Mouse (Mus musculus) hindbrain, postnatal 0 days (tissue): Measurements from ENCODE around the gene Stk4. TPM values are rescaled to one million over a fixed set of nuclear protein-coding genes. Genes with fewer than 3 reads are reported as not detected.

Experiments used
- ATAC-seq: fragments of 200-750 bp; cut with Nextera tagmentation; 2 replicates; pipeline ENCODE4 v1.8.0; 2017; ENCODE audit warnings: mild to moderate bottlenecking, moderate TSS enrichment, moderate library complexity
- DNase-seq: peaks from one replicate; pipeline ENCODE4 v3.0.0-alpha.2; 2015; ENCODE audit warnings: low spot score
- H3K27ac ChIP-seq: fragments of 300-500 bp; sonication (generic); 2 replicates; pipeline ENCODE4 v1.5.1; 2014; ENCODE audit warnings: mild to moderate bottlenecking
- H3K27me3 ChIP-seq: fragments of 300-500 bp; sonication (generic); 2 replicates; pipeline ENCODE4 v1.6.1; 2014; ENCODE audit warnings: low read length, mixed read lengths; ENCODE audit not compliant: insufficient read depth
- H3K36me3 ChIP-seq: fragments of 300-500 bp; sonication (generic); 2 replicates; pipeline ENCODE4 v1.6.1; 2014; ENCODE audit warnings: low read length, mixed read lengths; ENCODE audit not compliant: insufficient read depth
- H3K4me1 ChIP-seq: fragments of 300-500 bp; sonication (generic); 2 replicates; pipeline ENCODE4 v1.6.1; 2014; ENCODE audit warnings: antibody characterized with exemption, low read length, mixed read lengths; ENCODE audit not compliant: insufficient read depth
- H3K4me2 ChIP-seq: fragments of 300-500 bp; sonication (generic); 2 replicates; pipeline ENCODE4 v1.6.1; 2014; ENCODE audit warnings: low read depth, mild to moderate bottlenecking, low read length, moderate library complexity, mixed read lengths
- H3K4me3 ChIP-seq: fragments of 300-500 bp; sonication (generic); 2 replicates; pipeline ENCODE4 v1.5.1; 2014; ENCODE audit warnings: low read length
- H3K9ac ChIP-seq: fragments of 300-500 bp; sonication (generic); replicated peaks from 2 replicates; pipeline ENCODE4 v1.6.1; 2014; ENCODE audit warnings: mild to moderate bottlenecking, low read length, moderate library complexity, mixed read lengths
- H3K9me3 ChIP-seq: fragments of 300-500 bp; sonication (generic); 2 replicates; pipeline ENCODE4 v1.6.1; 2016; ENCODE audit warnings: low read length, mixed read lengths
- CTCF ChIP-seq: IDR thresholded peaks from 2 replicates; pipeline ENCODE4 v1.5.1; 2016; ENCODE audit warnings: antibody characterized with exemption, control low read depth, low read depth
- WGBS: fragments of 180-500 bp; shearing (Covaris S2); extraction: QIAGEN DNeasy Blood & Tissue Kit; methylation state at CpG from one replicate; pipeline ENCODE4 v1.1.7; 2014; 5-methylcytosine and 5-hydroxymethylcytosine counted together
- polyA plus RNA-seq: library from polyadenylated mRNA; unstranded; fragments of >200 nt; fragmentation: Nextera tagmentation; extraction: Ambion mirVana; gene quantifications from 2 replicates; pipeline ENCODE4 v1.2.1, GENCODE M21; 2015
- total RNA-seq: library from RNA; depleted of rRNA; stranded (reverse); fragments of >200 nt; gene quantifications from 2 replicates; pipeline ENCODE4 v1.2.3, GENCODE M21; 2014

Stk4 gene
- total and polyA plus RNA-seq, 2 experiments from 2014 or later = 13.1 to 23.9 TPM

- Histone ChIP-seq H3K4me2 (no peak overlapping the region), H3K27ac (no peak overlapping the region), H3K4me3 (no peak overlapping the region), H3K36me3 (peaks cover 23% of the 10 kb centered on the region), H3K27me3 (no peaks in the 10 kb centered on the region), H3K9ac (no peak overlapping the region), H3K9me3 (no peaks in the 10 kb centered on the region), H3K4me1 (no peaks in the 10 kb centered on the region)
- no peak for ATAC-seq
- 86% methylated on average over 6 of the region's 6 CpGs for WGBS
- TF ChIP-seq CTCF = no peak
- no peak for DNase-seq
Measured at GRCm38 (mm10) chr2:164087416-164088017, 17.4 kb downstream of the Stk4 start.

GRCm38 (mm10) chr2:164089508-164089907, 19.4 kb downstream of the Stk4 start:
- no peaks in the 10 kb centered on the region for H3K4me1 ChIP-seq
- no peak overlapping the region for H3K4me2 ChIP-seq
- H3K36me3 ChIP-seq = peaks cover 12% of the 10 kb centered on the region
- 87% methylated on average over 4 of the region's 4 CpGs for WGBS
- no peaks in the 10 kb centered on the region for H3K27me3 ChIP-seq
- H3K9ac ChIP-seq = no peak overlapping the region
- no peak for TF ChIP-seq CTCF
- H3K27ac ChIP-seq = no peak overlapping the region
- DNase-seq = no peak
- H3K4me3 ChIP-seq = no peak overlapping the region
- ATAC-seq = no peak
- H3K9me3 ChIP-seq = no peaks in the 10 kb centered on the region

GRCm38 (mm10) chr2:164094152-164094551, 24.0 kb downstream of the Stk4 start:
- no peaks in the 10 kb centered on the region for H3K4me1 ChIP-seq
- ATAC-seq (no peak), DNase-seq (no peak)
- 76% methylated on average over 7 of the region's 7 CpGs for WGBS
- no peak overlapping the region for H3K4me3 ChIP-seq
- no peak overlapping the region for H3K27ac ChIP-seq
- H3K27me3 ChIP-seq = no peaks in the 10 kb centered on the region
- peaks cover 13% of the 10 kb centered on the region for H3K36me3 ChIP-seq
- no peak for TF ChIP-seq CTCF
- no peak overlapping the region for H3K9ac ChIP-seq
- H3K4me2 ChIP-seq = no peak overlapping the region
- no peaks in the 10 kb centered on the region for H3K9me3 ChIP-seq

GRCm38 (mm10) chr2:164098603-164099250, 28.6 kb downstream of the Stk4 start:
- Histone ChIP-seq H3K4me2 (no peak overlapping the region), H3K4me3 (no peak overlapping the region), H3K9me3 (no peaks in the 10 kb centered on the region), H3K27me3 (no peaks in the 10 kb centered on the region), H3K36me3 (peaks cover 23% of the 10 kb centered on the region), H3K4me1 (no peaks in the 10 kb centered on the region), H3K27ac (no peak overlapping the region), H3K9ac (no peak overlapping the region)
- no peak for ATAC-seq
- no peak for DNase-seq
- 89% methylated on average over 11 of the region's 11 CpGs for WGBS
- no peak for TF ChIP-seq CTCF

- no peak for TF ChIP-seq CTCF
- Histone ChIP-seq H3K9me3 (no peaks in the 10 kb centered on the region), H3K4me1 (no peaks in the 10 kb centered on the region), H3K27me3 (no peaks in the 10 kb centered on the region), H3K4me3 (no peak overlapping the region), H3K9ac (no peak overlapping the region), H3K4me2 (no peak overlapping the region), H3K36me3 (peaks cover 23% of the 10 kb centered on the region), H3K27ac (no peak overlapping the region)
- DNase-seq = no peak
- WGBS = 61% methylated on average over 1 of the region's 1 CpGs
- ATAC-seq = no peak
Measured at GRCm38 (mm10) chr2:164101936-164102335, 31.8 kb downstream of the Stk4 start.

GRCm38 (mm10) chr2:164102366-164102765, 32.2 kb downstream of the Stk4 start:
- Histone ChIP-seq H3K27ac (no peak overlapping the region), H3K36me3 (peaks cover 24% of the 10 kb centered on the region), H3K4me3 (no peak overlapping the region), H3K4me2 (no peak overlapping the region), H3K9me3 (no peaks in the 10 kb centered on the region), H3K9ac (no peak overlapping the region), H3K4me1 (no peaks in the 10 kb centered on the region), H3K27me3 (no peaks in the 10 kb centered on the region)
- DNase-seq = no peak
- no peak for TF ChIP-seq CTCF
- no peak for ATAC-seq
- WGBS = 81% methylated on average over 3 of the region's 3 CpGs

GRCm38 (mm10) chr2:164103501-164103900, 33.4 kb downstream of the Stk4 start:
- H3K9me3 ChIP-seq = no peaks in the 10 kb centered on the region
- WGBS = 28% methylated on average over 4 of the region's 4 CpGs
- DNase-seq (peak; percentile 81), ATAC-seq (no peak)
- H3K27ac ChIP-seq = no peak overlapping the region
- TF ChIP-seq CTCF = peak; percentile 87
- no peaks in the 10 kb centered on the region for H3K27me3 ChIP-seq
- H3K4me2 ChIP-seq = no peak overlapping the region
- no peak overlapping the region for H3K4me3 ChIP-seq
- no peaks in the 10 kb centered on the region for H3K4me1 ChIP-seq
- H3K9ac ChIP-seq = no peak overlapping the region
- peaks cover 22% of the 10 kb centered on the region for H3K36me3 ChIP-seq
